Mouse (Mus musculus) MEL (cell line): ENCODE data around the gene Iqsec1.

Experiments used
- CHD2 ChIP-seq: IDR thresholded peaks from 2 replicates; pipeline ENCODE4 v1.6.1; 2011; ENCODE audit warnings: low read length, improper control_type of control experiment
- CTCF ChIP-seq, 3 experiments: IDR thresholded peaks in 2 of 3; conservative IDR thresholded peaks in 1 of 3; 2 replicates each; pipeline ENCODE4 v1.5.1; 2011 to 2012; ENCODE audit warnings: low read length in 3 of 3, low read depth in 2 of 3, mild to moderate bottlenecking in 2 of 3, improper control_type of control experiment in 1 of 3, inconsistent platforms in 1 of 3, mixed read lengths in 1 of 3, moderate library complexity in 1 of 3; ENCODE audit not compliant: control insufficient read depth in 1 of 3, insufficient read depth in 1 of 3, poor library complexity in 1 of 3, severe bottlenecking in 1 of 3
- ELF1 ChIP-seq: IDR thresholded peaks from 2 replicates; pipeline ENCODE4 v1.6.1; 2014; ENCODE audit warnings: low read depth, mild to moderate bottlenecking, inconsistent platforms, low read length, improper control_type of control experiment, moderate library complexity
- KAT2A ChIP-seq: conservative IDR thresholded peaks from 2 replicates; pipeline ENCODE4 v1.6.1; 2012; ENCODE audit warnings: low read depth, low read length, improper control_type of control experiment, inconsistent platforms
- POLR2A ChIP-seq, 2 experiments: IDR thresholded peaks; 2 replicates each; pipeline ENCODE4 v1.6.1; 2011 to 2012; ENCODE audit warnings: low read length in 2 of 2, mild to moderate bottlenecking in 2 of 2, control low read depth in 1 of 2, improper control_type of control experiment in 1 of 2, low read depth in 1 of 2, moderate library complexity in 1 of 2; ENCODE audit not compliant: control insufficient read depth in 1 of 2, insufficient read depth in 1 of 2, poor library complexity in 1 of 2
- RAD21 ChIP-seq: IDR thresholded peaks from 2 replicates; pipeline ENCODE4 v1.6.1; 2011; ENCODE audit warnings: mild to moderate bottlenecking, low read depth, low read length, improper control_type of control experiment
- RCOR1 ChIP-seq: IDR thresholded peaks from 2 replicates; pipeline ENCODE4 v1.6.1; 2012; ENCODE audit warnings: low read depth, mild to moderate bottlenecking, inconsistent platforms, low read length, improper control_type of control experiment
- SIN3A ChIP-seq: IDR thresholded peaks from 2 replicates; pipeline ENCODE4 v1.6.1; 2012; ENCODE audit warnings: low read length, improper control_type of control experiment, inconsistent platforms
- SMC3 ChIP-seq: IDR thresholded peaks from 2 replicates; pipeline ENCODE4 v1.6.1; 2011; ENCODE audit warnings: low read depth, low read length, improper control_type of control experiment
- TBP ChIP-seq: IDR thresholded peaks from 2 replicates; pipeline ENCODE4 v1.8.0; 2011; ENCODE audit warnings: low read depth, low read length, improper control_type of control experiment
- UBTF ChIP-seq: IDR thresholded peaks from 2 replicates; pipeline ENCODE4 v1.6.1; 2012; ENCODE audit warnings: low read depth, mild to moderate bottlenecking, inconsistent platforms, low read length, improper control_type of control experiment, moderate library complexity, borderline replicate concordance; ENCODE audit not compliant: insufficient read depth
- USF1 ChIP-seq: IDR thresholded peaks from 2 replicates; pipeline ENCODE4 v1.6.1; 2014; ENCODE audit warnings: low read depth, mild to moderate bottlenecking, inconsistent platforms, low read length, improper control_type of control experiment, moderate library complexity
- ZKSCAN1 ChIP-seq: IDR thresholded peaks from 2 replicates; pipeline ENCODE4 v1.6.1; 2012; ENCODE audit warnings: low read depth, mild to moderate bottlenecking, inconsistent platforms, low read length, improper control_type of control experiment, moderate library complexity

DNA sequence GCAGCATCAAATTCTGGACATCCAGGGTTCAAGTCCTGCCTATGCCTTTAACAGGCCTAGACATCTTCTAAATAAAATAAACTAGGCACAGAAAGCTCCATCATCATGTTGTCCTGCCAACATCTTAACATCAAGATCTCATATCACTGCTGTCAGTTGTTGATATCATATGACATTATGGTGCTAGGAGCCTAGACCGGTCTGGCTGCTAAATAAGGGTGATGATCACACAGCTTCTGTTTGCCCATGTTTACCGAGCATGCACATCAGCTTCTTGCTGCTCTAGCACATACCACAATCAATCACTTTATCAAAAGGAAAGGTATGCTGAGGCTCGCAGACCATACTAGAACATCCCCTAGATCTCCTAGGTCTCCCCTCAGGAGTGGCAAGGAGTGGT is 54.8 kb downstream of the Iqsec1 start:
- TF ChIP-seq UBTF: no peak
- no peak for TF ChIP-seq SIN3A
- no peak for TF ChIP-seq RAD21
- no peak for TF ChIP-seq CTCF (IDR thresholded peaks at IDR 0.05 in 2 of 3, conservative IDR thresholded peaks at IDR 0.05 in 1 of 3; ENCODE audit: control insufficient read depth in 1 of 3, insufficient read depth in 1 of 3, low read depth in 2 of 3, low read length in 3 of 3, poor library complexity in 1 of 3, severe bottlenecking in 1 of 3)
- TF ChIP-seq ZKSCAN1: no peak
- TF ChIP-seq SMC3: no peak
- TF ChIP-seq RCOR1: no peak
- no peak for TF ChIP-seq POLR2A (IDR thresholded peaks at IDR 0.05; ENCODE audit: control insufficient read depth in 1 of 2, insufficient read depth in 1 of 2, low read depth in 1 of 2, low read length in 2 of 2, poor library complexity in 1 of 2)
- no peak for TF ChIP-seq TBP
- TF ChIP-seq ELF1: no peak
- no peak for TF ChIP-seq USF1
- TF ChIP-seq CHD2: no peak
- no peak for TF ChIP-seq KAT2A
